Mouse (Mus musculus) spleen, postnatal 4 days (tissue): ENCODE data around the gene Hist1h3c.
"Not testable (repeated sequence)": the region's sequence is repeated elsewhere in the genome, so short reads cannot be mapped to it uniquely, and the experiment has no call there.

Source experiments
- DNase-seq, 2 experiments: peaks; one replicate each; pipeline ENCODE4 v3.0.0; 2022; ENCODE audit warnings: low spot score in 2 of 2

Hist1h3c gene

GRCm38 (mm10) chr13:23745381-23746161 is at the start of gene Hist1h3c:
Gene Hist1h3c (minus strand): TSS chr13:23745602.
- peak; percentile 84 to 93 for DNase-seq

GRCm38 (mm10) chr13:23792520-23792919 is 47.1 kb upstream of the Hist1h3c start:
- DNase-seq, result peak; percentile 44 to 71

GRCm38 (mm10) chr13:23779025-23779424 is 33.6 kb upstream of the Hist1h3c start:
- no peak for DNase-seq

DNA sequence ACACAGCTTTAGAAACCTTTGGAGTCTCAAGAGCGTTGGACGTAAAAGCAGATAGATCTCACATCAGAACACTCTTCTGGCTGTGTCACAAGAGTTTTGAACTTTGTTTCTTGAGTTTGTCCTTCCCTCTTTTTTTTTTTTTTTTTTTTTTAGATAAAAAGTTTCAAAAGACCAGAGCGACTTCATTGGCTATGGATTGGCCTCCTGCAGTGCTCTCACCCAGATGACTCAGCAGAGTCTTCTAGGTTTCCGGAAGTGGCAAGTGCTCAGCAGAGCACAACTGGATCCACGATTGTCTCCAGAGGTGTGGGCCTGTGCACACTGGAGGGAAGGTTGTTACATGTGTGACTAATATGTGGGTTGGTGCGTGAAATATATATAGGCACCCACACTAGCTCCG is 32.9 kb upstream of the Hist1h3c start:
- DNase-seq, result no peak

DNA sequence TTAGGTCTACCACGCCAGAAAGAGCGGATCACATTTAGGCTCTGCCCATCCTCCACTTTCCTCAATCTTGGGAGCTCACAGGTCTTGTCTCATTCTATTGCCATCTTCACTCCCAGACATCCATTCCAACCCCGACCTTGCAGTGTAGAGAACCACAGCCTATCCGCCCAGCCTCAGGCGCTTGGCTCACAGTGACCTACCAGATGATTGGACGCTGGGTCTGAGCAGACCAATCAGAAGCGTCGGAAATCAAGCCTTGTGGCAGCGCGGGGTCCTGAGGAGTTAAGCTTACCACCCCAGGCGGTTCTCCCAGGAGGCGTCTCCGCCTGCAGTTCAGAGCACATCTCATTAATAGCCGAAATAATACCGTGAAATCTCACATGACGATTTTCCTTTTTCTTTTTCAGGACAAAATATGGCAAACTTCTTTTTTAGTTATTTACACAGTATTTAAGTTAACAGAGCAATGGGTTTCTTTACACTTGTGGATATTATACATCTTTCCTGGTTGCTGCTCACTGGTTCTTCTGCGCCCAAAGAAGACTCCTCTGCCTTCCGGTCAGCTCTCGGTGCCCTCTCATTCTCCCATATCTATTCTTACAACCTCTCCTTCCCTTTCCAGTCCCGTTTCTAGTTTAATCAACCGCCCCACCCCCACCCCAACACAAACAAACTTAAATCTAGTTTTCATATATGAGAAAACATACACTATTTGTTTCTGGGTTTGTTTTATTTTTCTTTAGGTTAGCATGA is 27.3 kb upstream of the Hist1h3c start:
- DNase-seq, result peak; percentile 66 to 76

GRCm38 (mm10) chr13:23769613-23770012 is 24.2 kb upstream of the Hist1h3c start, which contains the start of gene Trim38:
Gene Trim38 (plus strand): TSS chr13:23769913.
- not testable (repeated sequence) for DNase-seq

DNA sequence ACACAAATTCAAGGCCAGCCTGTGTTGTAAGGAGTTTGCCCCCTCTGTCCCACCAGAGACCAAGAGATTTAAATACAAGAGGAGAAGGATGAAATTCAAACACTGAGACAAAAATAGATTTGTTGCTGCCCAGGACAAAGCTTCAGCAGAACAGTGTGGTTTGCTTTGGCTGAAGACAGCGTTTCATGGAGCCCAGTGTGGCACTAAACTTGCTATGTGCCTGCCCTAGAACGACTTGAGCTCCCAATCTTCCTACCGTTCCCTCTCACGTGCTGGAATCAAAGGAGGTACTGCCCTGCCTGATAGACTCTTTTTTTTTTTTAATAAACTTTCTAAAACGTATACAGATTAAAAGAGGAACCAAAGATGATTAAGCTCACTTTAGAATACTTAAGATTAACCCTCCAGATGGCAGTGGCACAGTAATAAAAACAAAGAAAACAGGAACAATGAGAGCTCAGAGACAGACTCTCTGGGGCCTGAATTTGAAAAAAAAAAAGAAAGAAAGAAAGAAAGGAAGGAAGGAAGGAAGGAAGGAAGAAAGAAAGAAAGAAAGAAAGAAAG is 23.5 kb upstream of the Hist1h3c start:
- no peak for DNase-seq

GRCm38 (mm10) chr13:23766772-23767171 is 21.4 kb upstream of the Hist1h3c start:
- no peak for DNase-seq

DNA sequence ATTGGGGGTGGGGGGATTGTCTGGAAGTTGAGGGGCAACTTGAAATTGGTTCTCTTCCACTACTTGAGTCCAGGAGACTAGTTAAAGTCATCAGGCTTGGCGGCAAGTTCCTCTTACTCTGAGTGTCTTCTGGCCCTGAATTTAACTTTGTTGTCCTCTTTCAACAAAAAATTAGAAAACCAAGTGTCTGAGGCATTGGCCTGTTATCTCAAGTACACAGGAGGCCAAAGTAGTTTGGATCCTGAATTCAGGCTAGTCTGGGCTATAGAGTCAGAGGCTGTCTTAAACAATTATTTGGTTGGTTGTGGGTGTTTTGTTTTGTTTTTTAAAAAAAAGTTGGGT is 19.7 kb upstream of the Hist1h3c start:
- no peak for DNase-seq

DNA sequence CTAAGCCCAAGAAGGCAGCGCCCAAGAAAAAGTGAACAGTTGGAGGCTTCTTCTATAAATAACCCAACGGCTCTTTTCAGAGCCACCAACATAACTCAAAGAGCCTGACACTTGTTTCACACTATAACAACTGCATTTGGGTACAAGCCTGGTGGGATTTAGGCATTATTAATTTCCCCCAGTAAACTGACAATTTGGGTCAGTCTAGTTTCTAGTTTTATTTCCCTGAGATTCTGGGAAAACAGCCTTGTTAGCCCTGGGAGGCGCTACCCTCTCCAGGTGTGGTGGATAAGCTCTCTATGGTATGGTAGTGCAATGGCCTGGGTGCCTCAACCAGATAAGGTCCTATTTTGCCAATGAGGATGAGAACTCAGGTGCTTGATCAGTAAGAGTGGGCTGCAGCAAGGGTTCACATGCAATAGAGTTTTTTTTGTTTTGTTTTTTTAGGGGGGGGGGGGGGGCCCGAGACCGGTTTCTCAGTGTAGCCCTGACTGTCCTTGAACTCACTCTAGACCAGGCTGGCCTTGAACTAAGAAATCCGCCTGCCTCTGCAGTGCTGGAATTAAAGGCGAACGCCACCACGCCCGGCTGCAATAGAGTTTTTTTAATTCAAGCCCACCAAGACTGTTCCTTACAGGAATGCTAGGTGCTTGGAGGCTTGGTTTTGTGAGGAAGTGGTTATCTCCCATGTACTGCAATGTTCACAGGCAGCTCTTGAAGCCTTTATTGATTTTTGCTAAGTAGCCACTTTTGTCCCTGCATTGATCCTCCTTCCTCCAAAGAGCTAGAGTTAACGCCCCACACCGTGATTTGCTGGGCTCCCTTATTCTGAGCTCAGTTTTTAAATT is 19.1 kb upstream of the Hist1h3c start:
- peak; percentile 41 to 69 for DNase-seq

DNA sequence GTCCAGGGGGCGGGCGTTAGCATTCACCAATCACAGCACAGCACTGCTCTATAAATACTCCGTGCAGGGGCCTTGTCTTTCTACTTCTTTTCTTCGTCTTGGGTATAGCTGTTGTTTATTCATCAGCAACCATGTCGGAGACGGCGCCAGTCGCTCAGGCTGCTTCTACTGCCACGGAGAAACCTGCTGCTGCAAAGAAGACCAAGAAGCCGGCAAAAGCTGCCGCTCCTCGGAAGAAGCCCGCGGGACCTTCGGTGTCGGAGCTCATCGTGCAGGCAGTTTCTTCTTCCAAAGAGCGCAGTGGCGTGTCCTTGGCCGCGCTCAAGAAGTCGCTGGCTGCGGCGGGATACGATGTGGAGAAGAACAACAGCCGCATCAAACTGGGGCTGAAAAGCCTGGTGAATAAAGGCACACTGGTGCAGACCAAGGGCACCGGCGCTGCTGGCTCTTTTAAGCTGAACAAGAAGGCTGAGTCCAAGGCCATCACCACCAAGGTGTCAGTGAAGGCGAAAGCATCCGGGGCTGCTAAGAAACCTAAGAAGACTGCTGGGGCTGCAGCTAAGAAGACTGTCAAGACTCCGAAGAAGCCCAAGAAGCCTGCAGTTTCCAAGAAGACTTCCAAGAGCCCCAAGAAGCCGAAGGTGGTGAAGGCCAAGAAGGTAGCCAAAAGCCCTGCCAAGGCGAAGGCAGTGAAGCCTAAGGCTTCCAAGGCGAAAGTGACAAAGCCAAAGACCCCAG is 18.4 kb upstream of the Hist1h3c start, which contains the start of gene Hist1h1a:
Gene Hist1h1a, plus strand, starts transcription at position 81 of the 738 bp plus-strand sequence.
- DNase-seq, result peak; percentile 92 to 93

DNA sequence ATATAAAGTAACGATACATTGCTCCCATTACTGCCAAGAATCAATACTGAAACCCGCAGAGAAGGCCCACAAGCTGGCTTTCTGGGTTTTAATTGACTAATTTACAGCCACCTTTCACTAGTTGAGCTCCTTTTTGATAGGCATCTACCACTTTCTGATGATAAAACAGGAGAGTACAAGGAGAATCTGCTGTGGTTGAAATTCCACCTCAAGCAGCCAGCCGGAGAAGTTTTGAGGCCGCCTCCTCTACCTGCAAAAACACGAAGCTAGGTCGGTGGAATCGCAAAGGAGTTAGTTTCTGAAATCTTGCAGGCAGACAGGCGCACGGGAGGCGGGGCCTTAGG is 17.8 kb upstream of the Hist1h3c start:
- DNase-seq, result no peak

DNA sequence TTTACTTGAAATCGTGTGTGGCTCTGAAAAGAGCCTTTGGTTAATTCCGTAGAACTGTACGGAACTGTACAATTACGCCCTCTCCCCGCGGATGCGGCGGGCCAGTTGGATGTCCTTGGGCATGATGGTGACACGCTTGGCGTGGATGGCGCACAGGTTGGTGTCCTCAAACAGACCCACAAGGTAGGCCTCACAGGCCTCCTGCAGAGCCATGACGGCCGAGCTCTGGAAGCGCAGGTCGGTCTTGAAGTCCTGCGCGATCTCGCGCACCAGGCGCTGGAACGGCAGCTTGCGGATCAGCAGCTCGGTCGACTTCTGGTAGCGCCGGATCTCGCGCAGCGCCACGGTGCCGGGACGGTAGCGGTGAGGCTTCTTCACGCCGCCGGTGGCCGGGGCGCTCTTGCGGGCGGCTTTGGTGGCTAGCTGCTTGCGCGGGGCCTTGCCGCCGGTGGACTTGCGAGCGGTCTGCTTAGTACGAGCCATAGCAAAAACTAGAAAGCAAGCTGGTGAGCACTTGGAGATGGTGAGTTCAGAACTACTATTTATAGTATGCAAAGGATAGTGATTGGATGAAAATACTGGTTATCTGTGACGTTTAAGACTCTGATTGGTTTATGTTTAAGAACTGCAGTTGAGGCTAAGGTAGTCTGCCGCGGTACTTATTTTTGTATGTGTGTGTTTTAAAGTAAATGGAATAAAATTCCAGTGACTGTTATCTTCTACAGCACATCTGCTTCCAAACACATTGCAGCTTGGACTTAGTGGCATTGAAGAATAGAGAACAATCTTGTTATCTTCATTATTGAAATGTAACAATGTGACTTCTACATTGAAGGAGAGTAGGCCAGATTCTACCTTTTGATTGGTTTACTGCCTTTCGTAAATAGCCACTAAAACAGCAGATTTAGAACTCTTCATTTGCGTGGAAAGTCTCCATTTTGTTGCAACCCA is 16.7 kb upstream of the Hist1h3c start, which contains the start of gene Hist1h3a:
Gene Hist1h3a, minus strand, starts transcription at position 516 of the 951 bp plus-strand sequence.
- DNase-seq, result peak; percentile 83 to 91

GRCm38 (mm10) chr13:23760972-23761864 is 15.8 kb upstream of the Hist1h3c start, which contains the start of gene Hist1h4a:
Gene Hist1h4a (minus strand): TSS chr13:23761230.
- peak; percentile 99 for DNase-seq

- DNase-seq, result peak; percentile 65 to 74
These were observed 15.0 kb upstream of the Hist1h3c start for GRCm38 (mm10) chr13:23760240-23760971.

DNA sequence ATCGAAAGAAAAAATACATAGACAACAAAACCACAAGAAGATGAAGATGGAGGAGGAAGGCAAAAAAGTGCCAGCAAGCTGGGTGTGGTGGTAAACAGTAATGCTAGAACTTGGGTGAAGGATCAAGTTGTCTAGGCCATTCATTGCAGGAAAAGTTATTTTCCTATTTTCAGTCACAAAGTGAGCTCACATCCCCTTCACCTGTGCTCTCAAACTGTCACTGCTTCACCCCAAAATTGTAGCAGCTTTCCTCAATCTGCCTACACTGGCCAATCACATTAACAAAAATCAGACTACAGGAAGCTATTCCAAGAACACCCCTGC is 14.5 kb upstream of the Hist1h3c start:
- no peak for DNase-seq

- DNase-seq, result no peak
These were observed 13.9 kb upstream of the Hist1h3c start for GRCm38 (mm10) chr13:23759251-23759771.

GRCm38 (mm10) chr13:23757921-23758320 is 12.5 kb upstream of the Hist1h3c start:
- DNase-seq, result no peak
